Mouse (Mus musculus): ENCODE measurements around the gene Cnnm3. TPM values are rescaled to one million over a fixed set of nuclear protein-coding genes. Genes with fewer than 3 reads are reported as not detected.

The Cnnm3 gene
- total and polyA plus RNA-seq, 3 experiments, result 4.2 to 9.9 TPM; not detected in 1

- TF ChIP-seq EP300 (IDR thresholded peaks at IDR 0.05; ENCODE audit: low read depth in 1 of 2, low read length in 2 of 2) (no peak), POLR2AphosphoS5 (IDR thresholded peaks at IDR 0.05; ENCODE audit: borderline replicate concordance, low read depth, low read length) (no peak), MXI1 (IDR thresholded peaks at IDR 0.05; ENCODE audit: low read depth, low read length) (no peak), ZKSCAN1 (IDR thresholded peaks at IDR 0.05; ENCODE audit: low read depth, low read length) (no peak), KAT2A (conservative IDR thresholded peaks at IDR 0.05; ENCODE audit: low read depth, low read length) (no peak), CTCF (IDR thresholded peaks at IDR 0.05 in 2 of 3, conservative IDR thresholded peaks at IDR 0.05 in 1 of 3; ENCODE audit: control insufficient read depth in 1 of 3, insufficient read depth in 1 of 3, low read depth in 2 of 3, low read length in 3 of 3, poor library complexity in 1 of 3, severe bottlenecking in 1 of 3) (no peak), MAZ (IDR thresholded peaks at IDR 0.05; ENCODE audit: low read depth, low read length) (no peak), ELF1 (IDR thresholded peaks at IDR 0.05; ENCODE audit: low read depth, low read length) (no peak)
- Histone ChIP-seq H3K36me3 (ENCODE audit: control insufficient read depth in 1 of 2, insufficient read depth in 2 of 2, low read length in 2 of 2) (no peaks in the 10 kb centered on the region), H3K9ac (ENCODE audit: control insufficient read depth, low read depth, low read length, poor library complexity, severe bottlenecking) (no peak overlapping the region), H3K79me2 (ENCODE audit: control insufficient read depth, insufficient read depth, low read length, poor library complexity) (no peaks in the 10 kb centered on the region), H3K9me3 (replicated peaks; ENCODE audit: insufficient read depth, low read length) (no peaks in the 10 kb centered on the region), H3K27ac (ENCODE audit: control insufficient read depth, low read depth, low read length) (no peak overlapping the region), H3K27me3 (ENCODE audit: control insufficient read depth in 1 of 2, insufficient read depth in 2 of 2, low read length in 2 of 2) (no peaks in the 10 kb centered on the region), H3K4me1 (ENCODE audit: control insufficient read depth in 1 of 2, insufficient read depth in 2 of 2, low read length in 2 of 2) (no peaks in the 10 kb centered on the region), H3K4me3 (ENCODE audit: control insufficient read depth in 1 of 2, insufficient read depth in 1 of 2, low read depth in 2 of 2, low read length in 2 of 2) (no peak overlapping the region)
- DNase-seq (ENCODE audit: low read depth, low spot score), result no peak
Observed at GRCm38 (mm10) chr1:36493299-36493698, 18.4 kb upstream of the Cnnm3 start.

GRCm38 (mm10) chr1:36496719-36497118, 14.9 kb upstream of the Cnnm3 start:
- no peaks in the 10 kb centered on the region for H3K4me1 ChIP-seq (ENCODE audit: control insufficient read depth in 1 of 2, insufficient read depth in 2 of 2, low read length in 2 of 2)
- H3K9me3 ChIP-seq (replicated peaks; ENCODE audit: insufficient read depth, low read length), result no peaks in the 10 kb centered on the region
- H3K36me3 ChIP-seq (ENCODE audit: control insufficient read depth in 1 of 2, insufficient read depth in 2 of 2, low read length in 2 of 2), result no peaks in the 10 kb centered on the region
- TF ChIP-seq SIN3A (IDR thresholded peaks at IDR 0.05; ENCODE audit: low read length) (no peak), MXI1 (IDR thresholded peaks at IDR 0.05; ENCODE audit: low read depth, low read length) (no peak), TAL1 (IDR thresholded peaks at IDR 0.05; ENCODE audit: low read length) (no peak), RAD21 (IDR thresholded peaks at IDR 0.05; ENCODE audit: low read depth, low read length) (peak; percentile 50), EP300 (IDR thresholded peaks at IDR 0.05; ENCODE audit: low read depth in 1 of 2, low read length in 2 of 2) (no peak), CTCF (IDR thresholded peaks at IDR 0.05 in 2 of 3, conservative IDR thresholded peaks at IDR 0.05 in 1 of 3; ENCODE audit: control insufficient read depth in 1 of 3, insufficient read depth in 1 of 3, low read depth in 2 of 3, low read length in 3 of 3, poor library complexity in 1 of 3, severe bottlenecking in 1 of 3) (peak in 2 of 3 experiments; percentile 25 to 43; a peak in 4 of 6 replicates), SMC3 (IDR thresholded peaks at IDR 0.05; ENCODE audit: low read depth, low read length) (peak; percentile 44)
- no peak for DNase-seq (ENCODE audit: low read depth, low spot score)
- H3K4me3 ChIP-seq (ENCODE audit: control insufficient read depth in 1 of 2, insufficient read depth in 1 of 2, low read depth in 2 of 2, low read length in 2 of 2), result no peak overlapping the region
- H3K27ac ChIP-seq (ENCODE audit: control insufficient read depth, low read depth, low read length), result no peak overlapping the region
- H3K9ac ChIP-seq (ENCODE audit: control insufficient read depth, low read depth, low read length, poor library complexity, severe bottlenecking), result no peak overlapping the region
- no peaks in the 10 kb centered on the region for H3K27me3 ChIP-seq (ENCODE audit: control insufficient read depth in 1 of 2, insufficient read depth in 2 of 2, low read length in 2 of 2)
- no peaks in the 10 kb centered on the region for H3K79me2 ChIP-seq (ENCODE audit: control insufficient read depth, insufficient read depth, low read length, poor library complexity)

GRCm38 (mm10) chr1:36497312-36497711, 14.4 kb upstream of the Cnnm3 start:
- Histone ChIP-seq H3K9me3 (replicated peaks; ENCODE audit: insufficient read depth, low read length) (no peaks in the 10 kb centered on the region), H3K27me3 (ENCODE audit: control insufficient read depth in 1 of 2, insufficient read depth in 2 of 2, low read length in 2 of 2) (no peaks in the 10 kb centered on the region)
- TF ChIP-seq USF2 (IDR thresholded peaks at IDR 0.05; ENCODE audit: borderline replicate concordance in 1 of 2, insufficient read depth in 1 of 2, low read depth in 1 of 2, low read length in 2 of 2) (no peak), SIN3A (IDR thresholded peaks at IDR 0.05; ENCODE audit: low read length) (no peak), RAD21 (IDR thresholded peaks at IDR 0.05; ENCODE audit: low read depth, low read length) (no peak), TBP (IDR thresholded peaks at IDR 0.05; ENCODE audit: low read depth, low read length) (no peak), TCF12 (IDR thresholded peaks at IDR 0.05; ENCODE audit: low read depth, low read length) (no peak), POLR2AphosphoS2 (IDR thresholded peaks at IDR 0.05; ENCODE audit: low read length) (no peak), GABPA (IDR thresholded peaks at IDR 0.05; ENCODE audit: low read depth, low read length) (no peak), KAT2A (conservative IDR thresholded peaks at IDR 0.05; ENCODE audit: low read depth, low read length) (no peak), ELF1 (IDR thresholded peaks at IDR 0.05; ENCODE audit: low read depth, low read length) (no peak), POLR2AphosphoS5 (IDR thresholded peaks at IDR 0.05; ENCODE audit: borderline replicate concordance, low read depth, low read length) (no peak), MAFK (IDR thresholded peaks at IDR 0.05; ENCODE audit: borderline replicate concordance, low read depth, low read length) (no peak), NRF1 (IDR thresholded peaks at IDR 0.05; ENCODE audit: insufficient read depth, low read depth, low read length, poor library complexity, severe bottlenecking) (no peak), HCFC1 (IDR thresholded peaks at IDR 0.05; ENCODE audit: low read depth, low read length) (no peak), ZMIZ1 (IDR thresholded peaks at IDR 0.05; ENCODE audit: low read depth, low read length) (no peak)

More at GRCm38 (mm10) chr1:36497312-36497711, 14.4 kb upstream of the Cnnm3 start:
- Histone ChIP-seq H3K4me1 (ENCODE audit: control insufficient read depth in 1 of 2, insufficient read depth in 2 of 2, low read length in 2 of 2) (no peaks in the 10 kb centered on the region), H3K9ac (ENCODE audit: control insufficient read depth, low read depth, low read length, poor library complexity, severe bottlenecking) (no peak overlapping the region), H3K36me3 (ENCODE audit: control insufficient read depth in 1 of 2, insufficient read depth in 2 of 2, low read length in 2 of 2) (no peaks in the 10 kb centered on the region), H3K27ac (ENCODE audit: control insufficient read depth, low read depth, low read length) (no peak overlapping the region), H3K4me3 (ENCODE audit: control insufficient read depth in 1 of 2, insufficient read depth in 1 of 2, low read depth in 2 of 2, low read length in 2 of 2) (no peak overlapping the region), H3K79me2 (ENCODE audit: control insufficient read depth, insufficient read depth, low read length, poor library complexity) (no peaks in the 10 kb centered on the region)
- DNase-seq (ENCODE audit: low read depth, low spot score), result no peak

Data from MEL (cell line).